In the genomic region with DNA sequence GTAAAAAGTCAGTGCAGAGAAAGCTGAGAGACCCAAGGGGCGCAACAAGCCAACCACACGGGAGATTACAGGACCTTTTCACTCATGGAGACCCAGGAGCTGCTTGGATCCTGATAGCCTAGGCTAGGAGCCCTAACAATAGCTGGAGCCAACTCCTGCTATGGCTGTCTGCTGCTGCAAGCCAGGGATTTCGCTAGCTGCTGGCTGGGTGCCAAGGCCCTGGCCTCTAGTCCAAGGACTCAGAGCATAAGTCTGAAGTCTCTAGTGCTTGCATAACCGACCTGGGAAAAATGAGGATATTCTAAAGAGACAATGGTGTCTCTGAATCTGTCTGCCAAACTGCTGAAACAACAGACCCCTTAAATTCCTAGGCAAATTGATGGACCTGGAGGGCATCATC, we compare ENCODE assay signal across 9 mouse cellular contexts.
DNase-seq lines count a peak whose midpoint lies in the region; ATAC-seq and TF ChIP-seq lines count a peak whose summit lies in the region.
"Had no signal": no experiment of that assay in that cellular context is flagged by ENCODE, and none has a peak within 500 bp of the region (broad histone marks: within the 10 kb centered on the region; RNA-seq: fewer than 3 reads in every experiment).

No protein-coding gene starts in this region.

- no peaks in the 10 kb centered on the region for H3K36me3 ChIP-seq in forebrain, embryonic 14.5 days (ENCODE audit: control insufficient read depth, insufficient read depth, low read length)
- no peaks in the 10 kb centered on the region for H3K36me3 ChIP-seq in forebrain, postnatal 0 days (ENCODE audit: insufficient read depth)
- H3K36me3 ChIP-seq: liver, embryonic 15.5 days had no signal

- H3K4me2 ChIP-seq in forebrain, embryonic 14.5 days (ENCODE audit: low read length): no peak overlapping the region
- H3K4me2 ChIP-seq in forebrain, postnatal 0 days (ENCODE audit: low read depth): no peak overlapping the region
- H3K4me2 ChIP-seq: liver, embryonic 15.5 days had no signal

- no peaks in the 10 kb centered on the region for H3K4me1 ChIP-seq in forebrain, embryonic 14.5 days (ENCODE audit: control insufficient read depth, insufficient read depth, low read length)
- no peaks in the 10 kb centered on the region for H3K4me1 ChIP-seq in forebrain, postnatal 0 days (ENCODE audit: insufficient read depth)
- H3K4me1 ChIP-seq: liver, embryonic 15.5 days had no signal

- H3K9ac ChIP-seq in forebrain, embryonic 14.5 days (ENCODE audit: low read length): no peak overlapping the region
- no peak overlapping the region for H3K9ac ChIP-seq in forebrain, postnatal 0 days
- H3K9ac ChIP-seq: liver, embryonic 15.5 days had no signal

- no peak overlapping the region for H3K27ac ChIP-seq in forebrain, embryonic 14.5 days (ENCODE audit: low read depth, low read length)
- no peak overlapping the region for H3K27ac ChIP-seq in forebrain, postnatal 0 days (ENCODE audit: low read depth, low read length)
- H3K27ac ChIP-seq: liver, embryonic 15.5 days had no signal

- TF ChIP-seq CTCF in forebrain, postnatal 0 days (IDR thresholded peaks at IDR 0.05; ENCODE audit: low read depth): no peak

- ATAC-seq in forebrain, embryonic 14.5 days: no peak
- no peak for ATAC-seq in forebrain, postnatal 0 days
- ATAC-seq in megakaryocyte, adult 5-6 weeks (ENCODE audit: poor library complexity, severe bottlenecking): no peak

- no peaks in the 10 kb centered on the region for H3K9me3 ChIP-seq in forebrain, embryonic 14.5 days (replicated peaks; ENCODE audit: control insufficient read depth, low read length)
- H3K9me3 ChIP-seq in forebrain, postnatal 0 days (ENCODE audit: low read length): 0 out of 2 replicates have a peak, but pooled peaks cover 4% of the 10 kb centered on the region
- H3K9me3 ChIP-seq: liver, embryonic 15.5 days had no signal

- no peak overlapping the region for H3K4me3 ChIP-seq in forebrain, embryonic 14.5 days (ENCODE audit: low read depth, low read length)
- H3K4me3 ChIP-seq in forebrain, postnatal 0 days (ENCODE audit: low read depth, low read length): no peak overlapping the region
- H3K4me3 ChIP-seq: liver, embryonic 15.5 days had no signal

- peak; percentile 23 for DNase-seq in forebrain, embryonic 14.5 days (ENCODE audit: low spot score)
- DNase-seq in forebrain, postnatal 0 days: no peak
- peak; percentile 94 to 95 for DNase-seq in adrenal gland, postnatal 36 days
- DNase-seq in heart, adult 9 months (ENCODE audit: low spot score in 2 of 2): peak; percentile 20 to 30
- DNase-seq in lung, postnatal 4 days: peak; percentile 52 to 69
- no peak for DNase-seq in thymus, postnatal 0 days (ENCODE audit: low spot score)
- DNase-seq in spleen, postnatal 10 days (ENCODE audit: low spot score in 2 of 2): no peak

- WGBS in forebrain, embryonic 14.5 days: 65% methylated on average over 4 of the region's 4 CpGs
- 66% methylated on average over 4 of the region's 4 CpGs for WGBS in forebrain, postnatal 0 days

- no peaks in the 10 kb centered on the region for H3K27me3 ChIP-seq in forebrain, embryonic 14.5 days (replicated peaks; ENCODE audit: control insufficient read depth, insufficient read depth, low read length)
- H3K27me3 ChIP-seq in forebrain, postnatal 0 days (ENCODE audit: insufficient read depth, low read length): no peaks in the 10 kb centered on the region
- H3K27me3 ChIP-seq: liver, embryonic 15.5 days had no signal

Comparison
In these comparisons a context has a peak if more than half of its experiments do, and no peak if none do; other contexts are left out.
1. DNase-seq: peak in forebrain, embryonic 14.5 days (single experiment), adrenal gland, postnatal 36 days (2 of 2), heart, adult 9 months (2 of 2) and lung, postnatal 4 days (2 of 2); none in forebrain, postnatal 0 days (single experiment), thymus, postnatal 0 days (single experiment) and spleen, postnatal 10 days (0 of 2).